Mouse (Mus musculus) adrenal gland, adult 8-10 months (tissue): ENCODE results near the gene Dlx4. TPM values are rescaled to one million over a fixed set of nuclear protein-coding genes. Genes with fewer than 3 reads are reported as not detected.

ENCODE experiments used
- DNase-seq: peaks from one replicate; pipeline ENCODE4 v3.0.0; 2022
- total RNA-seq, 4 experiments: library from RNA; stranded (reverse); gene quantifications; 2 replicates each; pipeline ENCODE4 v1.2.4; 2022

The Dlx4 gene
- total RNA-seq, 4 experiments from 2014 or later = 0.28 to 0.32 TPM; not detected in 2

DNA sequence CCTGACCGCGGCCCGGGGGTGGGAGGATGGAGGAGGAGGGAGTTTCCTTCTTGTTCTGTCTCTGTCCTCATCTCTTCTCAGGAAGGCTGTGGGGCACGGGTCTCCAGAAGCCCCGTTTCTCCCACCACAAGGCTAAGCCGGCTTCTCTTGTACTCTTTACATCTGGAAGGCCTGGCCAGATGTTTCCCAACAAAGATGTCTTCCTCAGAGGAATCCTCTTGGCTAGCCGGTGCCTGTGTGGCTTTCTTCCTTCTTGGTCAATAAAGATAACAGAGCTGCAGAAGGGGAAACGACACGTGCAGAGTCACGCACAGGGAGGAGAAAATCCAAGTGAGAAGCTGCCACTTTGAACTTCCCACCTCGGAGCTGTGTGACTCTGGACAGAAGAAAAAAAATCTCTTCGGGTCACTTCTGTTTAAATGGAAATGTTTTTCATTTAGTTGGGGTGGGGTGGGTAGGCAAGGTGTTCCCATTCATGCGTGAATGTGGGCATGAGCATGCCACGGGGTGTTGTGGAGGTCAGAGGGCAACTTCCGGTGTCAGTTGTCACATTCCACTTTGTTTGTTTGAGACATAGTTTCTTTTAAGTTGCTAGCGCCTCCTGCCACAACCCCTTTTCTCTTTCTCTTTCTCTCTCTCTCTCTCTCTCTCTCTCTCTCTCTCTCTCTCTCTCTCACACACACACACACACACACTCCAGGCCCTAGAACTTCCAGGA lies 44.8 kb downstream of the Dlx4 start:
- no peak for DNase-seq

DNA sequence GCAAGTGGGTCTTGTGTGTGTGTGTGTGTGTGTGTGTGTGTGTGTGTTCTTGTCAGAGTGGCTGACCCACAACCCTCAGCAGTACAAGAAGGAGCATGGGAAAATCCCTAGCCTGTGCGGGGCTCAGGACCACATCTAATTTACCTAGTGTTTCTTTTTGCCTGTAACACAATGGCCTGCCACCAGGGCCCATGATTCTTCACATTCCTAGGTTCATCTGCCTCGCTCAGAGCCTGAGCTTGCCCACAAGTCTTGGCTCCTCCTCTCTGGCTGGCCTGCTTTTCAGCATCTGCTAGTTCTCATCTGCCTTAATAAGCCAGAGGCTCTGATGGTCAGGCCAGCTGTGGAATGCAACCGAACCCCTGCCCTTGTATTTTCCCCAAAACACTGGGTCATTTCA lies 45.7 kb downstream of the Dlx4 start:
- DNase-seq = no peak

DNA sequence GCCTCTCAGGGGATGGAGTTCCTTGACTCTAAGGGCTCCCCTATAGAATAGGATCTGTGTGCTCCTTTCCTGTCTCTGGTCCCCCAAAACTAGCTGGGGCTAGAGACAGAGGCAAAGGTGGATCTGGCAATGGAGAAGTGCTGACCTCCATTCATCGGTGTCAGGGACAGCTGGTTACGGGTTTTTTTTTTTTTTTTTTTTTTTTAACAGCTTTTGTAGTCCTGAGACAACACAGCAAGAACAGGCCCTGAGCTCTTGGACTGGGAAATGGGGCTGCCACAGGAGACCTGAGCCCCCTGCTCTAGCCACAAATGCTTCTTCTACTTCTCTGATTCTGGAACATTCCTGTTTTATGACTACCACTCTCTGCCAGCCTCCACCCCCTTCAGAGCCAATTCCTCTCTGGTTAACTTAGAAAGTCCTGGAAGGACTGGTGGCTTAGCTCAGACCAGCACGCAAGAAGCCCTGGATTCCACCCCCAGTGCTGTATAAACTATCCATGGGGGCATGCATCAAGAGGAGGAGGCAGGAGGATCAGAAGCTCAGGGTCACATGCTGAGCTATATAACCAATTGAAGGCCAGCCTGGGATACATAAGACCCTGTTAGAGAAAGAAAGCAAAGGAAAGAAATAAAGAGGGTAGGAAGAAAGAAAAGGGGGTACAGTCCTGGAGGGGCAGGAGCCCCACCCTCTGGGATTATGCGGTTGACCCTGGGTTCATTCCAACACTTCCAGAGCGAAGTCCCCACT lies 47.5 kb downstream of the Dlx4 start:
- DNase-seq = no peak

DNA sequence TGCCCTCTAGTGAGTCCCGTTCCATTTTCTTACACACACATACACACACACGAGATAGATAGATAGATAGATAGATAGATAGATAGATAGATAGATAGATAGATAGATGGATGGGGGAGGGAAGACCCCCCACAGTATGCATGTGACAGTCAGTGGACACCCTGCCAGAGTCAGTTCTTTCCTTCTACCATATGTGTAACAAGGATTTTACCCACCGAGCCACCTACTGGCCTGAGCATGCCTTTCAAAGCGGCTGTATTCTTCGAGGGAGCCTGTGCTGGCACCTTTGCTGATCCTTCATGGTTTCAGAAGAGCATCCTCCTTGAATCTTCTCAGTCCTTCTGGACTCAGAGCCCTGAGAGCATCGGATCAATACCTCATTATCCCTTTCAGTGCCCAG lies 48.2 kb downstream of the Dlx4 start:
- no peak for DNase-seq

- no peak for DNase-seq
Observed at GRCm38 (mm10) chr11:95096608-95097373, 49.3 kb downstream of the Dlx4 start.

GRCm38 (mm10) chr11:95095596-95095995 lies 50.5 kb downstream of the Dlx4 start:
- DNase-seq = peak; percentile 58

GRCm38 (mm10) chr11:95093077-95093476 lies 53.0 kb downstream of the Dlx4 start:
- DNase-seq = no peak

Other genes with a start within 250 kb of the Dlx4 start
- 10 to 100 TPM; 25.9 to 57.5 (median 32.5) TPM for gene Col1a1, start 210.0 kb downstream of the Dlx4 start, total RNA-seq
- gene Hils1, start 178.7 kb downstream of the Dlx4 start, total RNA-seq = not detected
- not detected for gene Sgca, start 169.9 kb downstream of the Dlx4 start, total RNA-seq
- 100 to 1,000 TPM; 116 to 149 (median 131) TPM for gene Ppp1r9b, start 155.2 kb downstream of the Dlx4 start, total RNA-seq
- 1 to 10 TPM; 3.9 to 9.1 (median 5.6) TPM for gene Samd14, start 136.4 kb downstream of the Dlx4 start, total RNA-seq
- 10 to 100 TPM; 60.9 to 90.5 (median 76.0) TPM for gene Pdk2, start 104.9 kb downstream of the Dlx4 start, total RNA-seq
- gene Itga3, start 69.5 kb downstream of the Dlx4 start, total RNA-seq = 10 to 100 TPM; 40.8 to 74.6 (median 49.9) TPM
- not detected for gene Dlx3, start 26.1 kb downstream of the Dlx4 start, total RNA-seq
- gene Tac4, start 115.3 kb upstream of the Dlx4 start, total RNA-seq = not detected
- 10 to 100 TPM; 50.4 to 86.8 (median 73.7) TPM for gene Kat7, start 164.0 kb upstream of the Dlx4 start, total RNA-seq
- gene Fam117a, start 190.8 kb upstream of the Dlx4 start, total RNA-seq = 10 to 100 TPM; 14.7 to 21.4 (median 18.0) TPM
- 10 to 100 TPM; 62.7 to 88.9 (median 78.0) TPM for gene Slc35b1, start 238.4 kb upstream of the Dlx4 start, total RNA-seq